Mouse (Mus musculus): ENCODE measurements around the gene Ifi205. TPM values are rescaled to one million over a fixed set of nuclear protein-coding genes. Genes with fewer than 3 reads are reported as not detected.
"Not testable (repeated sequence)": the region's sequence is repeated elsewhere in the genome, so short reads cannot be mapped to it uniquely, and the experiment has no call there.

Ifi205 gene
- polyA plus RNA-seq, 1 experiment from 2014 or later: 0.82 TPM

DNA sequence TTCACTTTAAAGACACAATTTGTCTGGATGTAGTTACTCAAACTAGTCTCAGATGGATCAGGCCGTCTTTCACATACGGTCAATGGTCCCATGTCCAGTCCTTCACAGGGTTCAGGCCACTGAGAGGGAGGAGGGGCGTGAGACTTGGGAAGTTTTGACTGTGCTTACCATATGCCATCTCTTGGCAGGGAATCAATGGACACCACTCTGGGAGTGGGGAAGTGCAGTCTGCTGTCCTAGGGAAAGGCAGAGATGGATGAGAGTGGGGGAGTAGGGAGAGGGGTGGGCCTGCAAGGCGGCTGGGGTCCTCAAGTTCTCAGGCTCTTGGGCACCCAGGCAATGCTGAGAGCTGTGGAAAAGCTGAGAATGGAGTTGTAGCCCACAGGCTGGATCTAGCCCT lies 36.6 kb downstream of the Ifi205 start:
- H3K27me3 ChIP-seq (replicated peaks; ENCODE audit: control insufficient read depth, insufficient read depth, low read length): no peaks in the 10 kb centered on the region
- H3K4me3 ChIP-seq (ENCODE audit: low read depth, low read length): no peak overlapping the region
- no peaks in the 10 kb centered on the region for H3K9me3 ChIP-seq (ENCODE audit: control insufficient read depth, low read length)
- no peak for DNase-seq (ENCODE audit: low spot score)
- WGBS: 86% methylated on average over 4 of the region's 4 CpGs
- no peaks in the 10 kb centered on the region for H3K36me3 ChIP-seq (ENCODE audit: control insufficient read depth, insufficient read depth, low read length)
- no peak for ATAC-seq (replicated peaks; ENCODE audit: low FRiP score)
- no peaks in the 10 kb centered on the region for H3K4me1 ChIP-seq (replicated peaks; ENCODE audit: control insufficient read depth, insufficient read depth, low read length)
- no peak overlapping the region for H3K4me2 ChIP-seq
- no peak overlapping the region for H3K9ac ChIP-seq (ENCODE audit: low read depth, low read length)
- H3K27ac ChIP-seq (ENCODE audit: low read depth, low read length): no peak overlapping the region

DNA sequence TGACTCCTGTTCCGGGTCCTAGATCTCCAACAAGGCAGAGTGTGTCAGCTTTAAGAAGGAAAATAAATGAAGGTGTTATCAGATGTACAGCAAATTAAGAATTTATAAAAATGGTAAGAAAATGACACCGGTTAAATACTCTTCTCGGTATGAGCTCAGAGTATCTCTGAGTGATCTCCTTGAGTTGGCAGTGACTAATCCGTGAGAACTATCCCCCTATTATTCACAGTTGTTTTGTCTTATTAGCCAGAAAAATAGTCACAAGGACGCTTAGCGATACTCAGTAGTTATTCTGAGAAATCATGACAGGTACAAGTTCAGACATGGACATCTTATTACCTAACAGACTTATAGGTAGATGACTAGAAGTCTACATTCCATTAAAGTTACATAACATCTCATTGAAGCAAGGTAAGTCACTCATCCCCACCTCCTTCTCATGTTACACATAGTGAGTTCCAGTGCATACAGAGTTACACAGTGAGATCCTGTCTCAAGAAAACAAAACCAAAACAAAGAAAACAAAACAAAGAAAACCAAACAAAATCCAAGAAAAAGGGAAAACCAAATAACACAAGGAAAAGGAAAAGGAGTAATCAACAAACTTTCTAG lies 48.8 kb downstream of the Ifi205 start, which contains the start of gene Ifi202b:
TSS of gene Ifi202b (minus strand) at position 51 of the 612 bp plus-strand sequence.
- H3K27ac ChIP-seq (ENCODE audit: low read depth, low read length); H3K9ac ChIP-seq (ENCODE audit: low read depth, low read length); H3K4me2 ChIP-seq; H3K9me3 ChIP-seq (ENCODE audit: control insufficient read depth, low read length); H3K36me3 ChIP-seq (ENCODE audit: control insufficient read depth, insufficient read depth, low read length); H3K4me3 ChIP-seq (ENCODE audit: low read depth, low read length); DNase-seq (ENCODE audit: low spot score); H3K4me1 ChIP-seq (replicated peaks; ENCODE audit: control insufficient read depth, insufficient read depth, low read length); ATAC-seq (replicated peaks; ENCODE audit: low FRiP score); H3K27me3 ChIP-seq (replicated peaks; ENCODE audit: control insufficient read depth, insufficient read depth, low read length): not testable (repeated sequence)
- WGBS: 83% methylated on average over 6 of the region's 6 CpGs

DNA sequence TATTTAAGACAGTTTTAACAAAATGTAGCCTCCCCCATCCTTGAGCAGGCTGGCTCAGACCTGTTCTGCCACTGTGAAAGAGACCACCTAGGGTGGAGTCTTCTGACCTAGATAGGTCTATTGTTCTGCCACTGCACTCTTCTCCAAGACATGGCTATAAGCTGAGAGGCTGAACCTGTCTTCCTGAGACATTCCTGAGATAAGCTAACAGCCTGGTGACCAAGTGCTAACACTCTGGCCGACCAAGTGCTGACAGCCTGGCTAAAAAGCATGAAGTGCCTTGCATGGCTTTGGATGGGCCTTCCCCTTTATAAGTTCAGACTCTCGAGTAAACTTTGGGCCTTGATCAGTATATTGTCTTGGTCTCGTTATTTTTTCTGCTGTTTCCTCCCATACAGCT lies 50.6 kb downstream of the Ifi205 start:
- ATAC-seq (replicated peaks; ENCODE audit: low FRiP score); DNase-seq (ENCODE audit: low spot score); H3K4me2 ChIP-seq; H3K9ac ChIP-seq (ENCODE audit: low read depth, low read length); H3K4me3 ChIP-seq (ENCODE audit: low read depth, low read length); H3K9me3 ChIP-seq (ENCODE audit: control insufficient read depth, low read length); H3K4me1 ChIP-seq (replicated peaks; ENCODE audit: control insufficient read depth, insufficient read depth, low read length); H3K36me3 ChIP-seq (ENCODE audit: control insufficient read depth, insufficient read depth, low read length); H3K27ac ChIP-seq (ENCODE audit: low read depth, low read length); H3K27me3 ChIP-seq (replicated peaks; ENCODE audit: control insufficient read depth, insufficient read depth, low read length): not testable (repeated sequence)
- 36% methylated on average over 3 of the region's 3 CpGs for WGBS

DNA sequence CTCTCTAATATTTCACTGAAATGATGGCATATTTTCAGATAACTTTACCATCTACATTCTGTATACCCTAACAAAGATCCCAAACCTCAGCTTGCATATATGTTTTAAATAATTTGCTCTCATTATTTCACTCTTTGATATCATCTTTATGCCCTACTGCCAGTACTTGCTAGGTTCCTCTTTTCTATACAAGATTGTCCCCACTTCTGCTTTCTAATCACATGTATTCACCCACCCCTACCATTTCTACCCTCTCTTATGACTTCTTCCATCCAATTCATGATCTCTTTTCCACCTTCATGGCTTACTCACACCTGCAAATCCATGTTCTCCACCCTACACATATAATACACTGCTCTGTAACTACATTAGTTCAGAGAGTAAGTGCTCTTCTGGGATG lies 54.0 kb downstream of the Ifi205 start:
- H3K9me3 ChIP-seq (ENCODE audit: control insufficient read depth, low read length): no peaks in the 10 kb centered on the region
- no peak overlapping the region for H3K4me2 ChIP-seq
- no peaks in the 10 kb centered on the region for H3K36me3 ChIP-seq (ENCODE audit: control insufficient read depth, insufficient read depth, low read length)
- DNase-seq (ENCODE audit: low spot score): no peak
- no peak overlapping the region for H3K27ac ChIP-seq (ENCODE audit: low read depth, low read length)
- no peak overlapping the region for H3K4me3 ChIP-seq (ENCODE audit: low read depth, low read length)
- no peaks in the 10 kb centered on the region for H3K27me3 ChIP-seq (replicated peaks; ENCODE audit: control insufficient read depth, insufficient read depth, low read length)
- no peak overlapping the region for H3K9ac ChIP-seq (ENCODE audit: low read depth, low read length)
- no peak for ATAC-seq (replicated peaks; ENCODE audit: low FRiP score)
- H3K4me1 ChIP-seq (replicated peaks; ENCODE audit: control insufficient read depth, insufficient read depth, low read length): no peaks in the 10 kb centered on the region

DNA sequence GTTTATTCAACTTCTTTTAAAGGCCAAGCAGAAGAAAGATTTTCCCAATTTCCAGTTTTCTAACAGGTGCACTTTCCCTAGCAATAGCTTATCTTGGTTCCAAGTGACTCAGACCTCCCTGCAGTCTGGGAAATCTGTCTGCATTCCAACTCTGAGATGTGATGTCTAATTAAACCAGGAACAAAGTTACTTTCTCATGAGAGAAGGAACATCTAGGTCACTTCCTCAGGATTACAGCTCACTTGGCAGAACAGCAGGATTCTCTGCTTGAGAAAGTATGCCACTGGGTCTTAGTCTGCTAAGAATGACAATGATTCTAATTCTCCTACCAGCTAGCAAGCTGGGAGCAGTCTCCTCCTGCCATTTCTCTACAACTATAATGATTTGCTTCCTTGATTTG lies 58.5 kb downstream of the Ifi205 start:
- H3K9ac ChIP-seq (ENCODE audit: low read depth, low read length): no peak overlapping the region
- no peak overlapping the region for H3K4me3 ChIP-seq (ENCODE audit: low read depth, low read length)
- ATAC-seq (replicated peaks; ENCODE audit: low FRiP score) (no peak), DNase-seq (ENCODE audit: low spot score) (no peak)
- no peaks in the 10 kb centered on the region for H3K36me3 ChIP-seq (ENCODE audit: control insufficient read depth, insufficient read depth, low read length)
- H3K4me1 ChIP-seq (replicated peaks; ENCODE audit: control insufficient read depth, insufficient read depth, low read length): no peaks in the 10 kb centered on the region
- H3K4me2 ChIP-seq: no peak overlapping the region
- no peaks in the 10 kb centered on the region for H3K9me3 ChIP-seq (ENCODE audit: control insufficient read depth, low read length)
- H3K27me3 ChIP-seq (replicated peaks; ENCODE audit: control insufficient read depth, insufficient read depth, low read length): no peaks in the 10 kb centered on the region
- no peak overlapping the region for H3K27ac ChIP-seq (ENCODE audit: low read depth, low read length)

Other genes with a start within 250 kb of the Ifi205 start
- gene Ifi211, start 118.8 kb downstream of the Ifi205 start, polyA plus RNA-seq (2014; fragmentation: Nextera tagmentation; extraction: Ambion mirVana): 0.64 and 0.88 TPM in 2 replicates
- 1.8 and 2.0 TPM in 2 replicates for gene Mndal, start 89.3 kb downstream of the Ifi205 start, polyA plus RNA-seq (2014; fragmentation: Nextera tagmentation; extraction: Ambion mirVana)
- gene Ifi203, start 89.1 kb downstream of the Ifi205 start, polyA plus RNA-seq (2014; fragmentation: Nextera tagmentation; extraction: Ambion mirVana): 0.74 and 0.78 TPM in 2 replicates
- gene Ifi202b, start 49.1 kb downstream of the Ifi205 start, polyA plus RNA-seq (2014; fragmentation: Nextera tagmentation; extraction: Ambion mirVana): not detected in 2 replicates
- 0.30 TPM in 1 of 2 replicates, not detected in the other for gene Olfr433, start 8.9 kb upstream of the Ifi205 start, polyA plus RNA-seq (2014; fragmentation: Nextera tagmentation; extraction: Ambion mirVana)
- not detected in 2 replicates for gene Olfr432, start 17.4 kb upstream of the Ifi205 start, polyA plus RNA-seq (2014; fragmentation: Nextera tagmentation; extraction: Ambion mirVana)
- not detected in 2 replicates for gene Olfr430, start 34.8 kb upstream of the Ifi205 start, polyA plus RNA-seq (2014; fragmentation: Nextera tagmentation; extraction: Ambion mirVana)
- gene Olfr429, start 52.5 kb upstream of the Ifi205 start, polyA plus RNA-seq (2014; fragmentation: Nextera tagmentation; extraction: Ambion mirVana): not detected in 2 replicates
- not detected in 2 replicates for gene Olfr427, start 65.1 kb upstream of the Ifi205 start, polyA plus RNA-seq (2014; fragmentation: Nextera tagmentation; extraction: Ambion mirVana)
- not detected in 2 replicates for gene Olfr231, start 89.4 kb upstream of the Ifi205 start, polyA plus RNA-seq (2014; fragmentation: Nextera tagmentation; extraction: Ambion mirVana)
- not detected in 2 replicates for gene Olfr424, start 99.7 kb upstream of the Ifi205 start, polyA plus RNA-seq (2014; fragmentation: Nextera tagmentation; extraction: Ambion mirVana)
- gene Olfr420, start 123.8 kb upstream of the Ifi205 start, polyA plus RNA-seq (2014; fragmentation: Nextera tagmentation; extraction: Ambion mirVana): 0.12 and 0.27 TPM in 2 replicates
- gene Spta1, start 141.0 kb upstream of the Ifi205 start, polyA plus RNA-seq (2014; fragmentation: Nextera tagmentation; extraction: Ambion mirVana): 23.1 and 26.0 TPM in 2 replicates
- 0.12 TPM in 1 of 2 replicates, not detected in the other for gene Olfr419, start 220.3 kb upstream of the Ifi205 start, polyA plus RNA-seq (2014; fragmentation: Nextera tagmentation; extraction: Ambion mirVana)